Mouse (Mus musculus): ENCODE data around the gene Ephx3.

- TF ChIP-seq MYOG (IDR thresholded peaks at IDR 0.05; ENCODE audit: control insufficient read depth in 1 of 3, insufficient read depth in 1 of 3, insufficient read length in 2 of 3, low read depth in 2 of 3) (no peak), MYOD1 (IDR thresholded peaks at IDR 0.05; ENCODE audit: control insufficient read depth in 1 of 3, insufficient read length in 2 of 3, low read depth in 2 of 3) (no peak), POLR2A (IDR thresholded peaks at IDR 0.05; ENCODE audit: insufficient read length, low read depth) (no peak)
These were observed 11.7 kb upstream of the Ephx3 start for GRCm38 (mm10) chr17:32201086-32201485.

Data from myocyte (in vitro differentiated cells).